Mouse (Mus musculus): ENCODE measurements around the gene Casq1.

The Casq1 gene

GRCm38 (mm10) chr1:172206141-172206917, 13.3 kb downstream of the Casq1 start, which contains the start of gene Pea15a:
Gene Pea15a (minus strand): TSS chr1:172206804.
- DNase-seq (ENCODE audit: low spot score), result peak; percentile 88

GRCm38 (mm10) chr1:172205741-172206087, 14.0 kb downstream of the Casq1 start:
- no peak for DNase-seq (ENCODE audit: low spot score)

- DNase-seq (ENCODE audit: low spot score), result no peak
Measured at GRCm38 (mm10) chr1:172204814-172205740, 14.6 kb downstream of the Casq1 start.

GRCm38 (mm10) chr1:172204033-172204813, 15.4 kb downstream of the Casq1 start:
- DNase-seq (ENCODE audit: low spot score), result no peak

- DNase-seq (ENCODE audit: low spot score), result no peak
Measured at GRCm38 (mm10) chr1:172203566-172203965, 16.1 kb downstream of the Casq1 start.

- no peak for DNase-seq (ENCODE audit: low spot score)
Measured at GRCm38 (mm10) chr1:172202894-172203522, 16.7 kb downstream of the Casq1 start.

- DNase-seq (ENCODE audit: low spot score), result no peak
Measured at GRCm38 (mm10) chr1:172201967-172202880, 17.4 kb downstream of the Casq1 start.

- DNase-seq (ENCODE audit: low spot score), result no peak
Measured at GRCm38 (mm10) chr1:172200871-172201447, 18.7 kb downstream of the Casq1 start.

GRCm38 (mm10) chr1:172200161-172200560, 19.5 kb downstream of the Casq1 start:
- no peak for DNase-seq (ENCODE audit: low spot score)

GRCm38 (mm10) chr1:172198996-172199395, 20.7 kb downstream of the Casq1 start:
- DNase-seq (ENCODE audit: low spot score), result no peak

- no peak for DNase-seq (ENCODE audit: low spot score)
Measured at GRCm38 (mm10) chr1:172198316-172198715, 21.4 kb downstream of the Casq1 start.

- no peak for DNase-seq (ENCODE audit: low spot score)
Measured at GRCm38 (mm10) chr1:172197851-172198250, 21.8 kb downstream of the Casq1 start.

GRCm38 (mm10) chr1:172197146-172197545, 22.5 kb downstream of the Casq1 start:
- no peak for DNase-seq (ENCODE audit: low spot score)

GRCm38 (mm10) chr1:172194435-172194834, 25.2 kb downstream of the Casq1 start:
- DNase-seq (ENCODE audit: low spot score), result no peak

GRCm38 (mm10) chr1:172192217-172192616, 27.5 kb downstream of the Casq1 start:
- no peak for DNase-seq (ENCODE audit: low spot score)

GRCm38 (mm10) chr1:172191578-172191977, 28.1 kb downstream of the Casq1 start:
- no peak for DNase-seq (ENCODE audit: low spot score)

- no peak for DNase-seq (ENCODE audit: low spot score)
Measured at GRCm38 (mm10) chr1:172188891-172189290, 30.8 kb downstream of the Casq1 start.

GRCm38 (mm10) chr1:172186401-172187289, 33.0 kb downstream of the Casq1 start:
- DNase-seq (ENCODE audit: low spot score), result no peak

GRCm38 (mm10) chr1:172183915-172184314, 35.8 kb downstream of the Casq1 start:
- DNase-seq (ENCODE audit: low spot score), result no peak

Measured in yolk sac, embryonic 10.5 days (tissue).